Mouse (Mus musculus) ES-Bruce4 (cell line): ENCODE measurements around the gene Nectin4.

Source experiments
- CTCF ChIP-seq: IDR thresholded peaks from one replicate; pipeline ENCODE4 v1.8.1; 2011; ENCODE audit warnings: low read depth, low read length
- EP300 ChIP-seq: IDR thresholded peaks from 2 replicates; pipeline ENCODE4 v1.6.1; 2011; ENCODE audit warnings: low read depth, low read length; ENCODE audit not compliant: insufficient read depth

DNA sequence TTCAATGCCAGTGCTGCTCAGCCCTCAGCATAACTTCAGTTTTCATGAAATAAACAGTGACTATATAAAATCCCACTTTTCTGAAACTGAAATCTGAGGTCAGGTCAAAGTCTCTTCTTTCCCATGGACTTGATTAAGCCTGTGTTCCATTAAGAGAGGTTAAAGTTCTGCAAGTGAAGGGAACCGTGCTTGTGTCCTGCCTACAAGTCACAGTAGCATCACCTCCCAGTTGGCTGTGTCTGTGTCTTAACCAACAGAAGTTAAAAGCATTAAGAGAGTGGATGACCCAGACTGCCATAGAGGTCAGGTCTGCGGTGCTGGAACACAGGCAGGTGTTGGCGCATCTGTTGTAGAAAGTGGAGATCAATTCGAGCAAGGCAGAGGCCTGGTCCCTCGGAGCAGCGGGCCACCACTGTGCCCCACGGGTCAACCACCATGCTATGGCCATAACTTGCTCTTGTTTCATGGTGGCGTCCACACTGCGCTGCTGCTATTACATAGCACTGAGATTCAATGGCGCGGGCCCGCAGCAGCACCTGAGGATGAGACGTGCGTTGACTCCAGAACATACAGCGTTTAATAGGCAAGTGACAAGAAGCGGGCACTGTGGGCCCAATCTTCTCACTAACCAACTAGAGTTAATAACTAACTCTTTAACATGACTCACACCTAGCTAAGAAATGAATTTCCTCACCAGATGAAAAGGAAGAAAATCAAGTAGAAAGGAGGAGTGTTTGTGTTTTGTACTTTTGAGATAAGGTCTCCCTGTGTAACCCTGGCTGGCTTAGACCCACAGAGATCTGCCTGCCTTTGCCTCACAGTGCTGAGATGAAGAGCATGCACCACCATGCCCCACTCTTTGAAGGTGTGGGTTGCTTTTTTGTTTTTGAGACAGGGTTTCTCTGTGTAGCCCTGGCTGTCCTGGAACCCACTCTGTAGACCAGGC is 27.4 kb upstream of the Nectin4 start:
- no peak for TF ChIP-seq CTCF
- no peak for TF ChIP-seq EP300
